Mouse (Mus musculus): ENCODE data around the gene Clic6. TPM values are rescaled to one million over a fixed set of nuclear protein-coding genes. Genes with fewer than 3 reads are reported as not detected.

Gene Clic6
- polyA plus RNA-seq, 1 experiment, result not detected

DNA sequence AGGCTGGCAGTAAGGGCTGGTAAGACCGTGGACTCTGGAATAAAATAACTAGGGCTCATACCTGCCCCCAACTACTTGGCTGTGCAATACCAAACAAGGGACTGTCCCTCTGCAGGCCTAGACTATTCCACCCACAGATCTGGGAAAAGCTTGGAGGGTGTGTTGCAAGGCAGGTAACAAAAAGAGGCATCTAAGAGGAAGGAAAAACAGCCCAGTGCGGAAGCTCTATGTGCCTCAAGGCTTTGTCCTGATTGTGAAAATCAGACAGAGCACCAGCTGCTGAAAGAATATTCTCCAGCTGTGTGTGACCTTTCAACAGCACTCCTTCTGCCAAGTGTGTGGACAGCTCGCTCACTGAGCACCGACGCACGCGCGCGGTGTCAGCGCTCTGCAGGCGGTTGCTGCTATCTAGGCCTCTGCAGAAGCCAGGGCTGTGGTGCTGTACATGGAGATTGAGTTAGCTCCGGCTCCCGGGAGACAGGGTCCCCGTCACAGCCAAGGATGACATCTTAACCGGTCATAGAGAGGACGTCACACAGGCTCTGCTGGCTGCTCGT, 33.9 kb upstream of the Clic6 start:
- H3K36me3 ChIP-seq (ENCODE audit: control insufficient read depth), result peaks cover 45% of the 10 kb centered on the region
- TF ChIP-seq GATA1 (IDR thresholded peaks at IDR 0.05; ENCODE audit: low read length) (no peak), TAL1 (IDR thresholded peaks at IDR 0.05; ENCODE audit: low read length) (no peak)
- no peaks in the 10 kb centered on the region for H3K27me3 ChIP-seq (ENCODE audit: control insufficient read depth)
- H3K4me3 ChIP-seq (replicated peaks), result no peak overlapping the region
- H3K4me1 ChIP-seq (ENCODE audit: control insufficient read depth), result peaks cover 1% of the 10 kb centered on the region
- no peaks in the 10 kb centered on the region for H3K9me3 ChIP-seq (ENCODE audit: control insufficient read depth, low read length)

DNA sequence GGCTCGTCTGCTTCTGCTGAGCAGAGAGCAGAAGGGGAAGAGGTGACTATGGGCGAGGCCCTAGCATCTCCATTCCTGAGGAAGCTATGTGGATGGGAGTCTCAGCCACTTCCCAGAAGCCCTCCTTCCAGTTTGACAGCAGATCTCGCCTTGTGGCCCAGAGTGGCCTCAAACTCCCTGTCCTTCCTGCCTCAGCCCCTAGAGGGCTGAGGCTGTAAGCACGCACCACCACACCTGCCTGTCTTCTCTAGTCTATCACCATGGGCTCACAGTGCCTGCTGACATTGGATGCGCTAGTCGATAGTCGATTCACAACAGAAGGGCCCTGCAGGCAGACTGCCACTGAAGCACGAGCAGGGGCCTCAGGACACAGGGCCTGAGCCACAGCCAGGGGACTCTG, 32.9 kb upstream of the Clic6 start:
- TF ChIP-seq TAL1 (IDR thresholded peaks at IDR 0.05; ENCODE audit: low read length) (no peak), GATA1 (IDR thresholded peaks at IDR 0.05; ENCODE audit: low read length) (no peak)
- peaks cover 45% of the 10 kb centered on the region for H3K36me3 ChIP-seq (ENCODE audit: control insufficient read depth)
- no peak overlapping the region for H3K4me3 ChIP-seq (replicated peaks)
- no peaks in the 10 kb centered on the region for H3K27me3 ChIP-seq (ENCODE audit: control insufficient read depth)
- no peaks in the 10 kb centered on the region for H3K9me3 ChIP-seq (ENCODE audit: control insufficient read depth, low read length)
- H3K4me1 ChIP-seq (ENCODE audit: control insufficient read depth), result peaks cover 11% of the 10 kb centered on the region

DNA sequence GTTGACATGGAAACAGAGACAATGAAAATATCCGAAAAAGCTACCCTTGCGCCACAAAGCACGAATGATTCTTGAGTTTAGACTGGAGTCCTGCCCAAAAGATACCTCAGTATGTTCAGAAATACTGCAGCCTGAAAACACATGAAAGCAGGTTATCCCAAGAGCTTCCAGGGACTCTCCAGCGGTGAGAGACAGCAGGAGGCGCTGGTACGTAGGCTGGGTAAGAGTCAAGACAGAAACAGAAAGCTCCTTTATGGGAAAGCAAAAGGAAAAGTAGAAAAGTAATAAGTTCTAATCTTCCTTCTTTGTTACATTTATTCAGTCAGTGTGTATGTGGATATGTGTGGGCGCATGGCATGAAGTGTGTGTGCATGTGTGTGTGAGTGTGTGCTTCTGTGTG, 31.5 kb upstream of the Clic6 start:
- peaks cover 23% of the 10 kb centered on the region for H3K4me1 ChIP-seq (ENCODE audit: control insufficient read depth)
- H3K4me3 ChIP-seq (replicated peaks), result no peak overlapping the region
- no peaks in the 10 kb centered on the region for H3K27me3 ChIP-seq (ENCODE audit: control insufficient read depth)
- H3K9me3 ChIP-seq (ENCODE audit: control insufficient read depth, low read length), result no peaks in the 10 kb centered on the region
- peaks cover 41% of the 10 kb centered on the region for H3K36me3 ChIP-seq (ENCODE audit: control insufficient read depth)
- TF ChIP-seq GATA1 (IDR thresholded peaks at IDR 0.05; ENCODE audit: low read length) (no peak), TAL1 (IDR thresholded peaks at IDR 0.05; ENCODE audit: low read length) (no peak)

DNA sequence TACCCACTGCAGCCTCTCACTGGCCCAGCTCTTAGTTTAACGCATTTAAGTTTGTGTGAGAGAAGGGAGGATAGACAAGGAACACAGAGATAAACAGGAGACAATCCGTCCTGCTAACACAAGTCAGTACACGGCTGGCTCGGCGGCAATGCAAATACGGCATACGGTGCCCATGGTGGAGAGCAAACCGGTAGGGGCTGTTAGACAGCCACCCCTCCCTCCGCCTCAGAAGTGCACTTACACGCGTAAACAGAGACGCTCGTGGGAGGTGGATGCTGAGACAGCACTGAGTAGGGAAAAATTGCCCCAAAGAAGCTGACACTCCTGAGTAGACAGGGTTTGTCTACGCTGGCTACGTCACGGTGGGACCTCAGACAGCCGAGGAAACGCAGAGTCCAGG, 31.0 kb upstream of the Clic6 start:
- Histone ChIP-seq H3K9me3 (ENCODE audit: control insufficient read depth, low read length) (no peaks in the 10 kb centered on the region), H3K27me3 (ENCODE audit: control insufficient read depth) (no peaks in the 10 kb centered on the region), H3K36me3 (ENCODE audit: control insufficient read depth) (peaks cover 36% of the 10 kb centered on the region), H3K4me1 (ENCODE audit: control insufficient read depth) (peaks cover 23% of the 10 kb centered on the region), H3K4me3 (replicated peaks) (no peak overlapping the region)
- no peak for TF ChIP-seq GATA1 (IDR thresholded peaks at IDR 0.05; ENCODE audit: low read length)
- no peak for TF ChIP-seq TAL1 (IDR thresholded peaks at IDR 0.05; ENCODE audit: low read length)

DNA sequence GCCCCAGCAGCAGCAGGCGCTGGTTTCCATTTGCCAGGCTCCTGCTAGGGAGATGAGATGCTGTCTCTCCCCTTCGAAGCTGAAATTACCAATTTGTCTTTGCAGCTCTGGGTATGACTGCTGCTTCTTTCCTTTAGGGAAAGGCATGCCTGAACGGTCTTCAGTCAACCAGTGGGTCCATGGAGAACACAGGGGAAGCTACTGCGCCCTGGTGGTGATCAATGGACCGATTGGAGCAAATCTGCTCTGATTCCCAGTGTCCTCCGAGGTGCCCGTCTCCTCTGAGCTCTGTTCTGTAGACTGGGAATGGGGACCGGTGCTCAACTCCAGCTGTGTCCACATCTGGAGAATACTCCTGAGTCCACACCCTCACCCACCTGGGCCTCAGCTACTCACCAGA, 30.0 kb upstream of the Clic6 start:
- peaks cover 27% of the 10 kb centered on the region for H3K36me3 ChIP-seq (ENCODE audit: control insufficient read depth)
- no peaks in the 10 kb centered on the region for H3K27me3 ChIP-seq (ENCODE audit: control insufficient read depth)
- H3K4me1 ChIP-seq (ENCODE audit: control insufficient read depth), result peaks cover 24% of the 10 kb centered on the region
- H3K9me3 ChIP-seq (ENCODE audit: control insufficient read depth, low read length), result no peaks in the 10 kb centered on the region
- no peak overlapping the region for H3K4me3 ChIP-seq (replicated peaks)
- TF ChIP-seq GATA1 (IDR thresholded peaks at IDR 0.05; ENCODE audit: low read length) (no peak), TAL1 (IDR thresholded peaks at IDR 0.05; ENCODE audit: low read length) (no peak)

DNA sequence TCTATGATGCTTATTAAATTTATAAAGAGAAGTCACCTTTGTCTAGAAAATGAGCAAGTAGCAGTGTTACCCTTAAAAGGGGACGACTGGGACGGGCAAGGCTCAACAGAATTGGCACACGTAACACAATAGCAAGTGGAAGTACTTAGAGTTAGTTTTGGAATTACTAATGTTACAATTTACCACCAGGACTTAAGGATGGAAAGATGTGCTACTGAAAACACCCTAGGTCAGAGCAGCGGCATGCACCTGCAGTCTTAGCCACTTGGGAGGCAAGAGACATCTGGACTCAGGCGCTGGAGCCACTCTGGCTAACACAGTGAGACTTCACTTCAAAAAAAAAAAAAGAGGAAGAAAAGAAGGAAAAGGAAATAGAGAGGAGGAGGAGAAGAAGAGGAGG, 29.6 kb upstream of the Clic6 start:
- Histone ChIP-seq H3K27me3 (ENCODE audit: control insufficient read depth) (no peaks in the 10 kb centered on the region), H3K4me3 (replicated peaks) (no peak overlapping the region), H3K4me1 (ENCODE audit: control insufficient read depth) (peaks cover 27% of the 10 kb centered on the region), H3K36me3 (ENCODE audit: control insufficient read depth) (peaks cover 27% of the 10 kb centered on the region), H3K9me3 (ENCODE audit: control insufficient read depth, low read length) (no peaks in the 10 kb centered on the region)
- TF ChIP-seq GATA1 (IDR thresholded peaks at IDR 0.05; ENCODE audit: low read length), result no peak
- no peak for TF ChIP-seq TAL1 (IDR thresholded peaks at IDR 0.05; ENCODE audit: low read length)

DNA sequence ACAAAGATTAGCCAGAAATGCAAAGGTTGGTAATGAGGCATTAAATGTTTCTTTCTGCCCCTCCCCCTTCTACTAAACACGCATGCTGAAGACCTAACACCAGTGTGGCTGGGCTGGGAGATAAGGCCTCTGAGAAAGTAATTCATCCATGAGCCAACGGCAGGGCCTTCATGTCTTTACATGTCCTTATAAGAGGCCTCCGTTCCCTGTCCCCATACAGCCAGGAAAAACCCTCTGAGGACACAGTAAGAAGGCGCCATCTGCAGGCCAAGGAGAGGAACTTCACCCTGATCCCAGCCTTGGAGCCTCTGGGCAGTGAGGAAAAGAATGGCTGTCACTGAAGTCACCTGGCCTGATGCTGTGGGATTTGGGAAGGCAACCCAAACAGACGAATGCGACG, 27.9 kb upstream of the Clic6 start:
- Histone ChIP-seq H3K9me3 (ENCODE audit: control insufficient read depth, low read length) (no peaks in the 10 kb centered on the region), H3K4me3 (replicated peaks) (no peak overlapping the region), H3K36me3 (ENCODE audit: control insufficient read depth) (peaks cover 22% of the 10 kb centered on the region), H3K27me3 (ENCODE audit: control insufficient read depth) (no peaks in the 10 kb centered on the region), H3K4me1 (ENCODE audit: control insufficient read depth) (peaks cover 31% of the 10 kb centered on the region)
- TF ChIP-seq GATA1 (IDR thresholded peaks at IDR 0.05; ENCODE audit: low read length) (no peak), TAL1 (IDR thresholded peaks at IDR 0.05; ENCODE audit: low read length) (no peak)

DNA sequence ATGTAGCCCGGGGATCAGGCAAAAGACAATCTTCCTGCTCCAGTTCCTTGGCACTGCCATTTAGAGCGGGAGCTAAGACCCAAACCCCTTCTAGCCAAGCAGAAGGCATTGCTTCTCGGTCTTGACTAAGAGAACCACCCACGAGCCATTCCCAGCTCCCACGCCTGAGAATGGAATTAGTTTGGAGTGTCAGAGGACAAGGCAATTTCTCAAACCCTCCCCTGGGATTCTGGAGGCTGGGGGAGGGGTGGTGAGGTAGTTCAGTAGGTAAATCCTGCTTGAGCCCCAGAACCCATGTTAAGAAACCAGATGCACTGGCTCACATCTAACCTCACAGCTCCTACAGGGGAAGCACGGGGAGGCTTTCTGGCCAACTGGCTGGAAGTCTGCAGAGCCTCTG, 24.1 kb upstream of the Clic6 start:
- peaks cover 65% of the 10 kb centered on the region for H3K4me1 ChIP-seq (ENCODE audit: control insufficient read depth)
- no peak overlapping the region for H3K4me3 ChIP-seq (replicated peaks)
- no peaks in the 10 kb centered on the region for H3K27me3 ChIP-seq (ENCODE audit: control insufficient read depth)
- TF ChIP-seq TAL1 (IDR thresholded peaks at IDR 0.05; ENCODE audit: low read length), result no peak
- TF ChIP-seq GATA1 (IDR thresholded peaks at IDR 0.05; ENCODE audit: low read length), result no peak
- H3K36me3 ChIP-seq (ENCODE audit: control insufficient read depth), result peaks cover 19% of the 10 kb centered on the region
- no peaks in the 10 kb centered on the region for H3K9me3 ChIP-seq (ENCODE audit: control insufficient read depth, low read length)

DNA sequence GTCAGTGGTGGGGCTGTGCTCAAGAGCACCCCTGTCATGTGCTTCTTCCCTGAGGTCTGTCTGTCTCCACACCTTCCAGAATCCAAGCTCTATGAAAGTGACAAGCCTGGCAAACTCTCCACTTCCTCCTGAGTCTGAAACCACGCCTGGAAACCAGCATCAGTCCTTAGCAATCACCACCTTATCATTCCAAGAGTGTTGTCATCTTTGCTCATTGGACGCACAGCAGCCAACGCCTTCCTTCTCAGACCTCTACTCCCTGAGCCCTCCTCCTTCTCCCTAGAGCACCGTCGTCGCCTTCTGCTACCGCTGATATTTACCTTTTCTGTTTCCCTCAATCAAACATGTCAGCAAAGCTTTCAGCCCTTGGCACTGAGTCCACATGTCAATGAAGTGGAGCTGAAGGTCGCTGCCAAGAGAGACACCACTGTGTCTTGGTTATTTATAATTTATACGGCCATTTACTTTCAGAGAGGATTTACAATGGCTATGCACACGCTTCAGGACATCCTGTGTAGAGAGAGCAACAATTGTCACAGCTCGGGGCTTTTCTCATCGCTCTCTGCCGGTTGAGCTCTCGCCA, 21.1 kb upstream of the Clic6 start:
- H3K4me3 ChIP-seq (replicated peaks), result peak overlapping the region; percentile 86
- H3K36me3 ChIP-seq (ENCODE audit: control insufficient read depth), result peaks cover 16% of the 10 kb centered on the region
- no peaks in the 10 kb centered on the region for H3K27me3 ChIP-seq (ENCODE audit: control insufficient read depth)
- H3K4me1 ChIP-seq (ENCODE audit: control insufficient read depth), result peaks cover 52% of the 10 kb centered on the region
- no peaks in the 10 kb centered on the region for H3K9me3 ChIP-seq (ENCODE audit: control insufficient read depth, low read length)
- TF ChIP-seq TAL1 (IDR thresholded peaks at IDR 0.05; ENCODE audit: low read length), result no peak

DNA sequence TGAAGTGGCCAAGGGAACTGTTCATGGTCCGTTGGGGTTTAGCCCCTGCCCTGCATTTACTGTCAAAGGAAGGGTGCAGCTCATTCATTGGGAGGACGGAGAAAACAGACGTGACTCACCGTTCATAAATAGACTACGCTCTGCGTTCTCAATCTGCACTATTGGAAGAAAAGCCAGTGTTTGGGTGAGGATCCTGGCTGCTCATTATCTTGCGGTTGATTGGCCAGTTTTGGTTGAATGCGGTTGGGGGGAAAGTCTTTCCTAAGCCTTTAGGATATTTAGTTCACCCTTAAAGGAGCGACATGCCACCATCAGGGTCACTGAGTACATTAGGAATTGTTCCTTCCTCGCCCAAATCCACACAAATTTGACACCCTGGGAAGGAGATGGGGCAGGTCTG, 20.3 kb upstream of the Clic6 start:
- TF ChIP-seq TAL1 (IDR thresholded peaks at IDR 0.05; ENCODE audit: low read length), result no peak
- no peak for TF ChIP-seq GATA1 (IDR thresholded peaks at IDR 0.05; ENCODE audit: low read length)
- Histone ChIP-seq H3K27me3 (ENCODE audit: control insufficient read depth) (no peaks in the 10 kb centered on the region; the same call in 1 of the 2 replicates), H3K9me3 (ENCODE audit: control insufficient read depth, low read length) (no peaks in the 10 kb centered on the region), H3K4me1 (ENCODE audit: control insufficient read depth) (peaks cover 50% of the 10 kb centered on the region), H3K4me3 (replicated peaks) (peak overlapping the region; percentile 86), H3K36me3 (ENCODE audit: control insufficient read depth) (peaks cover 16% of the 10 kb centered on the region)
